Mouse (Mus musculus): ENCODE data around the gene 4932438H23Rik.
A peak's percentile ranks its signal among the peaks of the same experiment; 100 is the strongest.

Gene 4932438H23Rik

DNA sequence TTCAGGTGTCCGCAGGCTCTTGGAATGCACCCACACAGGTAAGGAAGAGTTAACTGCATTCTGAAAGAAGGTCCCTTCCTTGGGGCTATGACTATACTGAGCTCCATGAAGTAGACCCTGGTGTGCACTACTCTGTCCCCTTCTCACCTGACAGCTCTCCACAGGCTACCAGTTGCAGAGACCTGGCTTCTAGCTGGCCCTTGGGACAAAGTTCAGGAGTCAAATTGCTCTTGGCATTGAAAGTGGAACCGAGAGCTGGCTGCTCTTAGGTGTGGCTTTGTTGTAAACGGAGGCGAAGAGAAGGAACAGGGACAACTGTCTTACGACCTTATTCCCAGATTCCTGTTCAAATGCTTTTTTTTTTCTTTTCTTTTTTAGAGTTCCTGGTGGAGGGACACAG is 39.8 kb downstream of the 4932438H23Rik start:
- peak; percentile 71 for DNase-seq

DNA sequence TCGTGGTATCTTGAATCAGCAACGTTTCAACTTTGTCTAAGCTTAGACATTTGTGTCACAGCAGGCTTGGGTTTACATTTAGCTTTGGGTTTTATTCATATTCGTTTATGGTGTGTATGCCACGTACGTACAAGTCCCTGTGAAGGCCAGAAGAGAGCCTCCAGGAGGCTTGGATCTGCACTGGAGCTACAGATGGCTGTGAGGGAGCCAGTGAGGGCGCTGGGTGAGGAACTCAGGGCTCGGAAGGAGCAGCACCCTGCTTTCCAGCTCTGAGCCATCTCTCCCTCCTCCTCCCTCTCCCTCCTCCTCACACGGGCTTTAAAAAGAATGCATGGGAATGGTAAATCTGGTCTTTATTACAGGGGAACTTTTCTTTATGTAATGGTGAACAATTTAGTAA is 41.3 kb downstream of the 4932438H23Rik start:
- DNase-seq, result peak; percentile 68

DNA sequence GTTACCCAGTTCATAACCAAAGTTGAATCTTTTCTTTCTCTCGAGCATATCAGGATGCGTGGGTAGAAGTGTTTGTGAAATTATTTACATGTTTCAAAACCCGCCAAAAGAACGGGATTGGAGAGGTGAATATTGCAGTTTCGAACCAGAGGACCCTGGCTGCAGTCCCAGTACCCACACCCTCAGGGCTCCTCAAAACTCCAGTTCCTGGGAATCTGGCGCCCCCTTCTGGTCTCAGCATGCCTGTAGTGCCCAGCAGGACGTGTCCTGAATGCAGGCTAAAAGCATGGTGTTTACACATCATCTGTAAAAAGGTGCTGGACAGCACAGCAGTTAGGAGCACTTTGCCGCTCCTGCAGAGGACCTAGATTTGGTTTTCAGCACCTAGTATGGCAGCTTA is 49.4 kb downstream of the 4932438H23Rik start:
- DNase-seq, result peak; percentile 89

DNA sequence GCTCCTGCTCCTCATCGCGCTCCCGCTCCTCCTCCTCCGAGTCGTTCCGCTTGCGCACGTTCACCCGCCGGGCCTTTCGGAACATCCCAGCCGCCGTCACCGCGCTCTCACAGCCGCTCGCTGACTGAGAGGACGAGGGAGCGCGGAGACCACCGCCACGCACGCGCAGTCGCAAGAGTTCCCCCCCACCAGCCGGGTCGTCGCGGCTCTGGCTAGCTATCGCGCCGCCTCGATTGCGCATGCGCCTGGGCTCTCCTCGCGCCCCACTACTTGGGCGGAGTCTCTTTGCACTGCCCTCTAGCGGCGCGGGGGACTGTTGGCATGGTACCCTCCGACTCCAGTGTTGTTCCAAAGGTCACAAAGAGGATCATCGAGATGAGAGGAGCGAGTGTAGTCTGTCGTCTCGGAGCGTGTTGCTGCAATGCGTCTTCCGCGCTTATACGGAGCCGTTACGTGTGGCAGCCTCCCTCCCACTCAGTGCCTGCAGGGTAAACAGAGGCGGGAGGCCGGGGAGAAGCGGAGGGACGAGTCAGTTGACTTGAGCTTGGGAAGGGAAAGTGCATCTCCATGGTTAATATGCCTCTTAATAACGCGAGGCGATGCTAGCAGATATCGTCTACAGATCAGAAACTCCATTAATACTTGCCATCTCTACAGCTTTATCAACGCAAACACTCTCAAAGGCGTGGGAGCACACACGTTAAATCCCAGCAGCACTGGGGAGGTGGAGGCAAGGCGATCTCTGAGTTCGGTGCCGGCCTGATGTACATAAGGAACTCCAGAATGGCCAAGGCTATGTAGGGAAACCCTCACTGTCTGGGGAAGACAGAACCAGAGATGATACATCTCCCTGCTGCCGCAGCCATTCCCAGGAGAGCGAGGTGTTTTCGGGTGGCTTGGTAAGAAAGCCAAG is 50.4 kb downstream of the 4932438H23Rik start, which contains the start of gene Paxbp1:
Gene Paxbp1, minus strand, starts transcription at position 274 of the 913 bp plus-strand sequence.
- DNase-seq, result peak; percentile 100

DNA sequence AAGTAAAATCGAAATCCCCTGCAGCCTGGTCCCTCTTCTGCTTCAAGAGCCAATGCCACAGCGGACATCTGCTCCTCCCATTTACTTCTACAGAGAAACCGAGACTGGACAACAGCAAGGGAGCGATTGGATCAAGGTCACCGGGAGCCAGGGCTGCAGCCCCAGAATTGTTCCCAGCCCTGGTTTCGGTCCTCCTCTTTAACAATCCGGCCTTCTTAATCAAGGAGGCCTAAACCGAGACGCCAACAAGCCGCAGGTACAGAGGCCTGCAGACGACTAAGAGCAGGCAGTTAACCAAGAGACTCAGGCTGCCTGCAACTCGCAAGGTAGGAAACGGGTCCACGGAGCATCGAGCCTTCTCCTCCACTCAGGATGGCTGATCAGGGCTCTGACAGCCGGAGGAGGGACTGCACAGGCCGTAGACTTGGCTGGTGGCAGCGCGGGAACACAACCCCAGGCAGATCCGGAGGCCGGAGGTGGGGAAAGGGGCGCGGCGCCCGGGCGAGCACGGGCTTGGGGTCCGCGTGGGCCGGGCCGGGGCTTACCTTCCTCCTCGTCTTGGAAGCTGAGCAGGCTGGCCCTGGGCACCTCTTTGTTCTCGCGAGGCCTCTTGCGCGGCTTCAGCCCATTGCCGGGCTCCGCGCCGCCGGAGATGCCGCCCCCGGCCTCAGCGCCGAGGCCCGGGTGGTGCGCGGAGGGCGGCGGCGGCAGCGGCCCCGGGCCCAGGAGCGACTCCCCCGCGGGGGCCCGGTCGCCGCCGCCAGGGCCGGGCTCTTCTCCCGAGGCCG is 51.3 kb downstream of the 4932438H23Rik start:
- DNase-seq, result peak; percentile 96

DNA sequence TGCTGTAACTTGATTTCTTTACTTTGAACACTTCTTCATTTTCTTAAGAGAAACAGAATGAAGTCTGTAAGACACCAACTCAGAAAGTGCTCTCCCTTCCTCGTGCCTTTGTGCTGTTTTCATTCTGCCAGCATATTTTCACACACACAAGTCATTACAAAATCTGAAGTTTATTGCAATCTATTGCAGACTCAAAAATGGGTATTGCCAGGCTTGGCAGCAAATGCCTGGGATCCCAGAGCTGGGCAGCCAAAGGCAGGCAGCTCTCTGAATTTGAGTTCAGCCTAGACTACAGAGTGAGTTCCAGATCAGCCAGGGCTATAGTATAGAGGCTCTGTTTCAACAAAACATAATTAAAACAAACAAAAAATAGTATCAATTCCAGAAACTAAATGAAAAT is 52.3 kb downstream of the 4932438H23Rik start:
- DNase-seq, result peak; percentile 69

DNA sequence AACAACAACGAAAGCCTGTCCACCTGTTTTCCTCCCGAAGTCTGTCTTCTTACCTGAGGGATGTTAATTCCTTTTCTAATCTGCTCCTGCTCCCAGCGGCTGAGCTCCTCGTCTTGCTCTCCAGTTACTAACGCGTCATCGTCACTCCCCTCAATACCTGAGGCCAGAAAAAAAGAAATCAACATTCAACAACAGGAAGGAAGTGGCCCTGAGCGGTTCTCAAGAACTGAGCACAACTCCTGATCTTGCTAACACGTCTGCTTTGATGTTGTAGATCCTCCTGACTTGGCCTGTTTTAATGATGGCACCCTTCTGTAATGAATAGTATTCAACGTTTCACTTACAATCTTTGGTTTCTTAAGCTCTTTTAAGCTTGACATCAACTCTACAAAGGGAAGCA is 59.1 kb downstream of the 4932438H23Rik start:
- DNase-seq, result peak; percentile 83

DNA sequence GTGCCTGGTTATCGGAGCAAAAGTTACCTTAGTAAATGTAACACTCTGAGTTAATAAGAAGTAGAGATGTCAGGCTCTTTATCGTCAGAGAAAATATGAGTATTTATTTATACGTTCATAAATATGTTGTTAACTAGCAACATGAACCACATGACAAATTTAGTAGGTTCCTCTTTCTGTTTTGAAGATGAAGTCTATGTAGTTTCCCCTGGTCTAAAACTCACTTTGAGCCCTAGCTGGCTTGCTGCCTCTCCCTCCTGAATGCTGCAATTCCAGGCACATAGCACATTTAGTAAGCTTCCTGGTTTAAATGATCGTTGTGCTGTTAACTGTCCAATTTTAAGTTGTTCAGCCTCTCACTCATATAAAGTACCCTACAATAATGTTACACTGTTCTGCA is 64.2 kb downstream of the 4932438H23Rik start:
- peak; percentile 61 for DNase-seq

DNA sequence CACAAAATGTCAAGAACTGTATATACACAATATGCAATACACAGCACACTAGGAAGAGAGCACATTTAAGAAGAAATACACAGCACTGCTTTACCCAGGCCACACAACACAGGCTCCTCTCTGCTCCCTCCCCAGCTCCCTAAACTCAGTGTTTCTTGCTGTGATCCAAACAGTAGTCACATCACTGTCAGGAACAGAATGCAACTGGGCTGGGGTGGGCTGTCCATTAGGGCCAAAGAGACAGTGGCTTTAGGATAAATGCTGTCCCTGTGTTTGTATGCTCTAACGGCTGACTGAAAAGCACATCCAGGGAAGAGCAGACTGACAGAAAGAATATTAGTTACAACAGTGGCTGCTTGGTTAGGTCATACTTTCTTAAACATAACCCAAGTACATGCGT is 65.0 kb downstream of the 4932438H23Rik start:
- peak; percentile 68 for DNase-seq

DNA sequence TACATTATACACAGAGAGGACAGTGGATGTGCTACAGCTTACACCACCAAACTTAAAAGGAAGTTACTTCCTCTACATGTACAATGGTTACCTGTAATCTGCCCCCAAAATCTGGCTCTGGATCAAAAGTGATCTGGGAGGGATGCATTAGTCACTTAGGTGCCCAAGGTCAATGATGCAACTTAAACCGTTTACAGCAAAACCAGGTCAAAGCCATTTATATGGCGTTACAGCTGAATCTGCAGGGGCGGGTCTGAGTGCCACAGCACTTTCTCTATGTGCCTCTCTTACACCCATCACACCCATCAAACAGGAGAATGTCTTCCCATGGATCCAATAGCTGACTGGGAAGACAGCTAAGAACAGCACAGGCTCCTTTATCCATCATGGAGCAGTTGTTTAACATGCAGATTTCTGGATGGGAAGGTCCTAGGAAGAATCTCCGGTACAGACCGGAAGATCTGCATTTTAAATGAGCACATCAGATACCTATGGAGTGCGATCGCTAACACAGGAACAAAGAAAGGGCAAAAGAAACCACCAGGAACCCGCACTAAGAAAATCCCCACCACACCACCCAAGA is 65.7 kb downstream of the 4932438H23Rik start:
- DNase-seq, result peak; percentile 81

DNA sequence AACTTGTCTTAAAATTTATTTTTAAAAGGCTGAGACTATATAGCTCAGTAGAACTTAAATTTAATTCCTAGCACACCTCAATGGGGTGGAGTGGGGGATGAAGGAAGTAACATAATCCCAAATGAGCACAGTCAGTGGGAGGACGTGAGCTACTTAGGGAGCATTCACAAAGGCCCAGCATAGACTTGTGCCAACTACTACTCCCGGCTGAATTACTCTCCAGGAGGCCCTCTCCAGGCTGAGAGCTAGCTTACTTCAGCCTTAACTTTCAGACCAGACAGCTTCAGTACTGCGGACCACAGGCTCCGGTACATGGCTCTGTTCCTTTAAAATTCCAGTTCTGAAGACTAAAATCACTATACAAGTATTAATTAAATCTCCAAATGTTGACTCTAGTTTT is 68.6 kb downstream of the 4932438H23Rik start:
- DNase-seq, result peak; percentile 61

DNA sequence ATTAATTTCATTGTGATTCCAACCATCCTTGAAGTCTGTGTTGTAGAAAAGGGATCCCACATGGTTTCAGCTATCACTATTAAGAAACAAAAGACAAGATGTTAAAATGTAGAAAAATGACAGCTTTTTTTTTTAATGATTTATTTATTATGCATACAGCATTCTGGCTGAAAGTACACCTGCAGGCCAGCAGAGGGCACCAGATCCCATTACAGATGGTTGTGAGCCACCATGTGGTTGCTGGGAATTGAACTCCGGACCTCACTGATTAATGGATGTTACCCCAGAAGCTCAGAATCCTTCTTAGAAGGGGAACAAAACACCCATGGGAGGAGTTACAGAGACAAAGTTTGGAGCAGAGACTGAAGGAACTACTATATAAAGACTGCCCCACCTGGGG is 71.5 kb downstream of the 4932438H23Rik start:
- DNase-seq, result peak; percentile 55

DNA sequence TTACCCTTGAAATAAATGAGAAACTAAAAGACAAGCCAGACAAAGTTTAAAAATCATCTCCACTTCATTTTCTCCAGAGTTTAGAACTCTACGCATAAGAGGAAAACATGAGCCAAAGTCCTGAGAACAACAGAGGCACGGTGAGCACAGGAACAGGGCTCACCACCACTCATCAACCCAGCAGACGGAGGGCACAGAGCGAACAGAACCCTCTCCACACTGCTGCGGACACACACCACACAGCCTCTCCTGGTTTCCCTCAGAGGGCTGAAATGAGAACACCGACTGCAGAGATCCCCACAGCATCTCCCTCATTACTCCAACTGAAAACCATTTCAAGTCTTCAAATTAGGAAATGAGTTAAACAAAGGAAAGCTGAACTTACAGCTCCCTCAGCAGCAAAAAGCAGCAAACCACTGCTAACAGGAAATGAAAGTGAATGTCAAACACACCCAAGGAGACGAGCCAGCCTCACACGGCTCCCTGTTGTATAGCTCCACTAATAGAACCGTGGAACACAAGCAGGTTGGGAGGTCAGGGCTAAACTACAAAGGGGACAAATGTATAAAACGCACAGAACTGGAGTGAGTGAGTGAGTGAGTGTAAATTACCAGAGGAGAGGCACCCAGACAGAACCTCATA is 74.0 kb downstream of the 4932438H23Rik start:
- DNase-seq, result peak; percentile 59

DNA sequence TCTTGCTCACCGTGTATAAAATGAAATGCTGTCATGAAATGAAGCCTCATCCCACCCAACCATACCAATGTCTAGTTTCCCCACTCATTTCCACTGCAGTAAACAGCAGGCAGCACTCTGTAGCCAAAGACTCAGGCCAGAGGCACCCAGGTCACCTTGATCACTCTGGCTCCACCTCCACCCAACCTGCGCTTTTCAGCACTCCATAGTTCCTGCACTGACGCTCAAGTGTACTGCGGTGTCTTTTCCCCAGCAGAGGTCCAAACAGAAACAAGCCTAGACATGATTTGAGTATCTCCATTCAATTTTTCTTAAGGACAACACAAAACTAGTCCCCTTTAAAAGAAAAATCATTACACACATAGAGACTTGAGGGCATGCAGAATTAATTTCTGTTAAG is 75.4 kb downstream of the 4932438H23Rik start:
- no peak for DNase-seq

DNA sequence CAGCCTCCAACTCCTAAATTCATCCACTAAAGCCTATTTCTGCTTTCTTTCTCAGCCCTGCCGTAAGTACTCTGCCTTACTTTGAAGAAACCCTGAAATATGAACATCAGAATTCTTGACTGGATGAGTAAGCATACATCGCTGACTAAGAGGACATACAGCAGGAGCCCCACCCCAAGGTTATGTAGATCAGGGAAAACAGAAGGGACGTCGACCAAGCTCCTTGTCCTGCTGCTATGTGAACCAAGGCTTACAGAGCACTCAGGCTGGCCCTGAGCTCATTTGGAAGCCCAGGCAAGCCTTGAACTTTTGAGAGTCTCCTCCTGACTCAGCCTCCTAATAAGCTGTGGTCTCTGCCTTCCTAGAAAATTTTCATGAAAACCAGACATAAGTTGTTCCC is 79.2 kb downstream of the 4932438H23Rik start:
- no peak for DNase-seq

DNA sequence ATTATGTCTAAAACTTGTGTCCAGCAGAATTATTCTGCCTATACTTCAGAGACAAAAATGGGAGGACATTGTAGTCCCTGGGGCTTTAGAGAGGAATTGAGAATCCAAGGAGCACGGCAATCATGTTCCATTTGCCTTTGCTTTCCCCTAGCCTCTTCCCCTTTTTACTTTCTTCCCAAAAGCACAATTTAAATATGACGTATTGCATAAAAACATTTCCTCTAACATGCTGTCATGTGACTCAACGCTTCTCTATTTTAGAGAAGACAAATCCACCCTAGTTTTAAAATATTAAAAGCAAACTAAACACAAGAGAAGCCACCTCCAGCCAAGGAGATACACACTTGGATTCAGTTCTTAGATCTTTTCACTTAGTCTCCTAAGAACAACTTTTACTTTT is 83.1 kb downstream of the 4932438H23Rik start:
- no peak for DNase-seq

DNA sequence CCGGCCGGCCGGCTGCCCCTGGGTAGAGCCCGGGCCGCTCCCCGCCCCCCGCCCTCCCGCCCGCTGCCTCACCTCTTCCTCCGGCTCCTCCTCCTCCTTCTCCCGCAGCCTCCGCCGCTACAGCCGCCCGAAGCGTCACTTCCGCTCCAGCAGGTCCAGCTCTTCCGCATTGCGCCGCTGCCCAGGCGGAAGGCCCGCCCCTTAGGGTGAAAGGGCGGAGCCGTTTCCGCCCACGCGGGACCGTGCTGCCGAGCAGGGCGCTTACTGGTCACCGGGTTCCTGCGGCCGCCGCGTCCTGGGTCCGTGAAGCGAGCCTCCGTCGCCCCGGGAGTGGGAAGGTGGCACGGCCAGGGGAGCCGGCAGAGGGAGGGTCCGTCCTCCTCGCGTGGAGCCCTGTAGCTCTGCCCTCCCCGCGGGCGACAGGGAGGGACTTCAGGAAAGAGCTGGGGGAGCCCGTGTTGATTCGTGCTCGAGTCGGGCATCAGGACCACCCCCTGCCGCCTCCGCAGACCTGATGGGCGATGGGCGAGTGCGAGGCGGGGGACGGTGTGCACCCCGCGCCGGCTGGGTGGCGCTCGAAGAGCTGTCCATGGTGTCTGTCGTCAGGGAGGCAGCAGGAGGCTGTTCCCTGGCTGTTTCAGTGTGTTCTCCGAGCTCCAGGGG is 83.8 kb downstream of the 4932438H23Rik start, which contains the start of gene Synj1:
Gene Synj1, minus strand, starts transcription at position 288 of the 663 bp plus-strand sequence.
- peak; percentile 99 for DNase-seq

DNA sequence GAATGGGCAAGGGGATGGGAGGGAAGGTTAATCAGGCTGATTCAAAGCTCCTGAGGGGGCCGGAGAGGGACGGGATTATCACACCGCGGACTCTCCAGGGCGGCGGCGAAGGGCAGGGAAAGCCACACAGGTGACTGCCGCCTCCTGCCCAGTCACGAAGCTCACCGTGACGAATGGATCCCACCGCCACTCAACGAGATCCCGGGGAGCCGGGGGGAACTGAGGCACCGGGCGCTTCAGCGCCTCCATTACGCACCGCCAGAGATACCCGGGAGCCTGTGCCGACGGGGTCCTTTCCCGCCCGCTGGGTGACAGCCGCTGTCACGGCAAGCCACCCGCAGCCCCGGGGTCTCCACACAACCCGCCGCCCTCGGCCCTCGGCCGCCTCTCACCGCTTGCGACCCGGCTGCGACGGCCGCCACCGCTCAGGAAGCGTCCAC is 84.3 kb downstream of the 4932438H23Rik start:
- no peak for DNase-seq

DNA sequence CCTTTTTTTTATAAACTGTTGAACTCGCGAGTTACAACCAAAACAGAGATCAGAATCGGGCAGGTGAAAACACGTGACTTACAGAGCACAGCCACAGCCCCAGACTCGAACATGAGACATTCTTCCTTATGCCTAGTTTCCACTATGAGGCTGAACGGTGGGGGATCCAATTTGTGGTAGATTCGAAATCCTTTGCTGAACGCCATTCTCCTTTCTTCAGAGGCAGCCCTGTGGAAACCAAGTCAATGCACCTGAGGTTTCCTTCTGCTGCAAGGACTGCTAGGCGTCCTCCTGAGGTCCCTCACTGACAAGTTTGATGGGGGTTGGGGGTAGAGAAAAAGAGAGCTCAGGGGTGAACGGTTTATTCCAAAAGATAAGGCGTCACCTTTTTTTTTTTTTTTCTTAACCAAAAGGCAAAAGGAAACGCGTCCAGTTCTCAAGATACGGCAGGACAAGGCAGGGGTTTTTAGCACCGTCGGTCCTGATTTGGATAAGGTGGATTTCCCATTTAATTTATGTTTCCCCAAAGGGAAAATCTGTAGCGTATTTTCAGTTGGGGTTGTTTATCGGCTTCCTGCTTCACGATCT is 84.9 kb downstream of the 4932438H23Rik start:
- peak; percentile 89 for DNase-seq

DNA sequence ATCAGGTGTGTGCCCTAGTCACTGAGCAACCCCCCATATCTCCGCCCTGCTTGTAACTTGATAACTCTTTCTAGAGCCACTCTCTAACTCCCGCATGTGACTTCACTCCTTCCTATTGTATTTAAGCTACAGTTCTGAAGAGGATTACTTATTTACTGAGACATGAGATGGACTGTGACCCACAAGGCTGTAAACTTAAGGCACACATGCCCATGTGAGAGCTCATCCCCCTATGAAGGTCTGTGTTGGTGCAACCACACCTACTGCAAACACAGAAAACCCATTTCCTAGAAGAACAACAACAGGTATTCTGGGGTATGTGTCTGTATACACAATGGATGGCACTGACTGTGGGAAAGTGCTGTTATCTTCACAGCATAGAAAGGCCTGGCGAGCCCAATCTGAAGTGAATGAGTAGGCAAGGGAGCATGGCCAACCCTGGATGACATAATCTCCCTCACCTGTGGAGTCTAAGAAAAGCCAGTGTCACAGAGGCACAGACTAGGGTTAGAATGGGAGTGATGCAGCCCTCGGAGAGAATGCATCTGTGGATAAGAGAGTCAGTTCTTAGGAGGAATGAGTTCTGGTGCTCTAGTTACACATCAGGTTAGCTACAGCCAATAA is 89.9 kb downstream of the 4932438H23Rik start:
- DNase-seq, result peak; percentile 75
